Mouse (Mus musculus) thymus, adult 2 months (tissue): ENCODE measurements at regions not wholly inside any gene's neighbourhood (a gene's known extent, or its start where the extent isn't known, plus 50 kb on each side); places are given as distances from the start of the nearest gene placed in this dataset.

Source experiments
- DNase-seq: peaks from one replicate; pipeline ENCODE4 v3.0.0; 2021
- H3K27ac ChIP-seq: fragments of 200-500 bp; 2 replicates; pipeline ENCODE4 v1.5.1; 2012; ENCODE audit warnings: low read length, control low read depth; ENCODE audit not compliant: control insufficient read depth, insufficient read depth
- H3K27me3 ChIP-seq: fragments of 200-500 bp; 2 replicates; pipeline ENCODE4 v1.6.1; 2012; ENCODE audit warnings: mild to moderate bottlenecking, low read length, moderate library complexity, mixed read lengths; ENCODE audit not compliant: control insufficient read depth, insufficient read depth
- H3K36me3 ChIP-seq: fragments of 200-500 bp; 2 replicates; pipeline ENCODE4 v1.6.1; 2012; ENCODE audit warnings: mild to moderate bottlenecking, low read length, moderate library complexity; ENCODE audit not compliant: control insufficient read depth, insufficient read depth
- H3K4me1 ChIP-seq: fragments of 200-500 bp; replicated peaks from 2 replicates; pipeline ENCODE4 v1.6.1; 2012; ENCODE audit warnings: low read length; ENCODE audit not compliant: control insufficient read depth, insufficient read depth
- H3K4me3 ChIP-seq: fragments of 200-500 bp; 2 replicates; pipeline ENCODE4 v1.5.1; 2012; ENCODE audit warnings: mild to moderate bottlenecking, low read length, control low read depth, moderate library complexity; ENCODE audit not compliant: control insufficient read depth, insufficient read depth
- CTCF ChIP-seq: fragments of 200-500 bp; IDR thresholded peaks from 2 replicates; pipeline ENCODE4 v1.5.1; 2012; ENCODE audit warnings: mild to moderate bottlenecking, control low read depth, low read length, moderate library complexity, borderline replicate concordance; ENCODE audit not compliant: control insufficient read depth, poor library complexity, insufficient read depth; ENCODE audit errors: extremely low read depth
- POLR2A ChIP-seq: fragments of 200-500 bp; IDR thresholded peaks from 2 replicates; pipeline ENCODE4 v1.6.1; 2012; ENCODE audit warnings: mild to moderate bottlenecking, low read length, control low read depth, moderate library complexity; ENCODE audit not compliant: control insufficient read depth, poor library complexity, insufficient read depth; ENCODE audit errors: extremely low read depth
- WGBS: fragments of 180-500 bp; shearing (Covaris S2); methylation state at CpG from one replicate; pipeline ENCODE4 v1.1.7; 2018; 5-methylcytosine and 5-hydroxymethylcytosine counted together

DNA sequence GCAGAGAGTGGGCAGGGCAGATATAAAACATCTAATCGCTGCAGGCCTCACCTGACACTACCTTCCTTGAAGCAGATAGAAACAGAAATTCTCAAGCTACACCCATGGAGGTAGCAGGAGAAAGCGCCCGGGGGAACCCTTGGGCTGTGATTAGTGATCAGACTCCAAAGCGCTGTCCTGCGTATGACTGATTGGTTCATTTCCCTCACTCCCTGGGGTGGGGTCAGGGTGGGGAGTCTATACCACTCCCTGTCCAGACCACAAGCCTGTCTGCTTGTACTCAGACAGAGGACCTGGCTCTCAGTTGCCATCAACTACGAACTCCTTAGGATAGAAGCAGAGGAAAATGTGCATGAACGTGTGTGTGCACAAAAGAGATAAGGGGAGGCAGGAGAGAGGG, 77.7 kb downstream of the Gm826 start:
- Histone ChIP-seq H3K27me3 (no peaks in the 10 kb centered on the region), H3K4me3 (no peak overlapping the region), H3K4me1 (no peaks in the 10 kb centered on the region), H3K36me3 (no peaks in the 10 kb centered on the region), H3K27ac (no peak overlapping the region; the same call in 1 of the 2 replicates)
- WGBS = 75% methylated on average over 7 of the region's 7 CpGs
- no peak for DNase-seq
- TF ChIP-seq POLR2A (no peak), CTCF (no peak)

DNA sequence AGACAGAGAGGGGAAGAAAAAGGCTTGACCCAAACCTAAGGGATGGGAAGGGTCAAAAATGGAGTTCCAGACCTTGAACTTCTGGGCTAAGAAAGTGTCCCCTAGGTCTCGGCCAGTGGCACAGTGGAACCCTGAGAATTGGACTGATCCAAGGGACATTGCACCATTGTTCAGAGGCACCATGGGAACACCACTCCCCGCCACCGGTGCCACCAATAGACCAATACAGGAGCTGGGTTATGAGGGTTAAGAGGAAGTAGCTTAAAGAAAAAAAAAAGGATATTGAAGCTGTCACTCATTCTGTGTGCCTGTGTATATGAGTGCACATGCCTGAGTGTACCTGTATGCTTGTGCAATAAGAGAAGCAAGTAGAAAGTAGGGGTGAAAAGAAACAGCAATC, 83.7 kb downstream of the Gm826 start:
- Histone ChIP-seq H3K4me3 (no peak overlapping the region), H3K4me1 (no peaks in the 10 kb centered on the region), H3K27me3 (no peaks in the 10 kb centered on the region), H3K36me3 (no peaks in the 10 kb centered on the region), H3K27ac (no peak overlapping the region)
- 84% methylated on average over 3 of the region's 3 CpGs for WGBS
- DNase-seq = no peak
- no peak for TF ChIP-seq CTCF
- TF ChIP-seq POLR2A = no peak

DNA sequence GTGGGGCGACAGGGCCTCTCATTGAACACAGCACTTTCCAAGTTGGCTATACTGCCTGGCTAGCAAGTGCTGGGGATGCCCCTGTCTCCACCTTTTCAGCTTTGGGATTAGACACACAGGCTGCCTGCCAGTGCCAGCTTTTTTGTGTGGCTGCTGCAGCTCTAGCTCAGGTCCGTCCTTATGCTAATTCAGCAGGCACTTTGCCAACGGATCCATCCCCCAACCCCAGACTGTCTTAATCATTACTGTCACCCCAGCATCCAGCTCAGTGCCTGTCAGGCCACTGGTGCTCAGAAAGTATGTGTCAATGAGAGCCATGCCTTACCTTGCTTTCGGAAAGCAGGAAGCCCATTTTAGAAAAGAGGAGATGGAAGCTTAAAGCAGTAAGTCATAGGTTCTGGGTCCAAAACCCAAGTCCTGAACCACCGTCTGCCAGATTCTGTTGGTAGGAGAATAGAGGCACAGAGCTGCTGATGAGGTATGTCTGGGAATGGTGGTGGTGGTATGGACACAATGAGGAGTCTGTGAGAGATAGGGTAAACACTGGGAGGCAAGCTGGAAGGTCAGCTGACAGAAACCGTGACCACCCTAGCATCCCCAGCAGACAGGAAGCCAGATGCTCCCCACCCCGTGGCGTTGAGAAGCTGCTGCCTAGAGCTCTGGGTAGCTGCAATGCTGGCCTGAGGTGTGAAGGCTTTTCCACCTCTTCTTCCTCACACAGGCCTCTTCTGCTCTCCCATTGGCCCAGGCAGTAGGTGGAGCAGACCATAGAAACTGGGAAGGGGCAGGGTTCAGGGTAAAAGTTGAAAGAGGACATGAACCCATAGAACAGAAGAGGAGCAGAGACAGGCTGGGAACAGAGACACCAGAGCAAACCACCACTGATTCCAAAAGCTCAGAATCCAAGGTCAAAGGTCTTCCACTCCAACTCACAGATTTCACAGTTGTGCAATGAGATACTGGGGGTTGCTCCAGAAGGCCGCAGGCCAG, 84.6 kb downstream of the Gm826 start:
- Histone ChIP-seq H3K27me3 (no peaks in the 10 kb centered on the region), H3K27ac (no peak overlapping the region), H3K36me3 (no peaks in the 10 kb centered on the region), H3K4me1 (no peaks in the 10 kb centered on the region), H3K4me3 (no peak overlapping the region)
- DNase-seq = no peak
- WGBS = 65% methylated on average over 9 of the region's 9 CpGs
- TF ChIP-seq CTCF = no peak
- TF ChIP-seq POLR2A = no peak

DNA sequence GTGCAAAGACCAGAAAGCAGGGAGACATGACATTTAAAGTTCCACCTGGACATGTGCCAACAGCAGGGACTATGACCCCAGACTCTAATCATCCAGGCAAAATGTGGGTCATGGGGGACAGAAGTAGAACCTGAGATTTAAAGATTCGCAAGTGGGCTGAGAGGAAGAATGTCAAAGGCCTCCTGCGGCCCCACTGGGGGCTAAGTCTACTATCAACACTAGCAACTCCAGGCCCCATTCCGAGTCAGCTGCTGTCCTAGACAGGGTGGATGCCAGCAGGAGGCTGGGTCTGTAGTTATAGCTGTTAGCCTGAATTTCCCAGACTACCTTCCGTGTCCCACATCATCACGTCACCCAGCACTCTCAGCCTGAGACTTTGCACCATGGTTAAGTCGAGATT, 86.7 kb downstream of the Gm826 start:
- 95% methylated on average over 6 of the region's 6 CpGs for WGBS
- Histone ChIP-seq H3K27ac (no peak overlapping the region), H3K36me3 (no peaks in the 10 kb centered on the region), H3K4me1 (no peaks in the 10 kb centered on the region), H3K27me3 (no peaks in the 10 kb centered on the region), H3K4me3 (no peak overlapping the region)
- DNase-seq = no peak
- no peak for TF ChIP-seq POLR2A
- TF ChIP-seq CTCF = no peak

DNA sequence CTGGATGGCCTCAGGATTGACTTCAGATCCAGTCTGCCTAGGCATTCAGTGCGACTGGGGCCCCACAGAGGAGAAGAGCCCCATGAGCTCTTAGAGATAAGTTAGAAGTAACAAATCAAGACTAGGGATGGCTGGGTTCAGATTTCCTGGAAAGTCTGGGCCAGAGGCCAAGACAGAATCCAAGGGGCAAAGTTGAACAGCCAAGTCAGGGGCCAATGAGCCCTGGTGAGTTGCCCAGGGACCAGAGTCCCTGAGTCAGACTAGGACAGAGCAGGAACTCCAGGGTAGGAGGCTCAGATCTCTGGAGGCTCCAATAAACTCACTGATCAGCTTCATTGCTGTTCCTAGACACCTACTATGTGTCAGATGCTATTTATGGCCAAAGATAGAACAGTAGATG, 87.6 kb downstream of the Gm826 start:
- Histone ChIP-seq H3K4me1 (no peaks in the 10 kb centered on the region), H3K36me3 (no peaks in the 10 kb centered on the region), H3K27ac (no peak overlapping the region), H3K4me3 (no peak overlapping the region), H3K27me3 (no peaks in the 10 kb centered on the region)
- TF ChIP-seq POLR2A = no peak
- TF ChIP-seq CTCF = no peak
- no peak for DNase-seq
- 77% methylated on average over 1 of the region's 1 CpGs for WGBS

DNA sequence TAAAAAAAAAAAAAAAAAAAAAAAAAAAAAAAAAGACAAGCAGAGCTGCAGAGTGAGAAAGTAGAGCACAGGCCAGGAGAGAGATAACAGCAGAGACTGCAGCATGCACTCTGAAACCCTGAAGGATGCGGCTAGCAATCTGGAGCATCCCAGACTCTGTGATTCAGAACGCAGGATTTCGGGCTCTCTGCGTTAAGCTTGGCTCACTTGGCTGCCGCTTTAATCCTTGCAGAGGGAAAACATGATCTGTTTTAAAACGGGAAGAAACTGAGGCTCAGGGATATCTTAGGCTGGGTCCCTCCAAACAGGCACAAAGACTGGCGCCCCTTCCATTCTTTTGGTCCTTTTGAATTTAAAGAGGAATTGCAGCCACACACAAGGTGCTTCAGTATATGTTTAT, 89.1 kb downstream of the Gm826 start:
- 51% methylated on average over 7 of the region's 7 CpGs for WGBS
- TF ChIP-seq CTCF = no peak
- no peak for TF ChIP-seq POLR2A
- no peaks in the 10 kb centered on the region for H3K27me3 ChIP-seq

More for the DNA sequence above, 89.1 kb downstream of the Gm826 start:
- no peaks in the 10 kb centered on the region for H3K4me1 ChIP-seq
- H3K27ac ChIP-seq = no peak overlapping the region
- no peak for DNase-seq
- H3K36me3 ChIP-seq = no peaks in the 10 kb centered on the region
- H3K4me3 ChIP-seq = no peak overlapping the region
